Mouse (Mus musculus) stomach, embryonic 15.5 days (tissue): Measurements from ENCODE around the gene Adora1. TPM values are rescaled to one million over a fixed set of nuclear protein-coding genes. Genes with fewer than 3 reads are reported as not detected.

Experiments used
- ATAC-seq: fragments of 200-750 bp; cut with Nextera tagmentation; 2 replicates; pipeline ENCODE4 v1.8.0; 2017; ENCODE audit warnings: low read depth, moderate number of reproducible peaks, moderate TSS enrichment; ENCODE audit not compliant: insufficient read depth, low FRiP score
- H3K27ac ChIP-seq: fragments of 300-500 bp; sonication (generic); 2 replicates; pipeline ENCODE4 v1.5.1; 2015; ENCODE audit warnings: mild to moderate bottlenecking, inconsistent platforms
- H3K27me3 ChIP-seq: fragments of 300-500 bp; sonication (generic); replicated peaks from 2 replicates; pipeline ENCODE4 v1.6.1; 2015; ENCODE audit warnings: inconsistent platforms
- H3K36me3 ChIP-seq: fragments of 300-500 bp; sonication (generic); 2 replicates; pipeline ENCODE4 v1.6.1; 2015; ENCODE audit warnings: inconsistent platforms
- H3K4me1 ChIP-seq: fragments of 300-500 bp; sonication (generic); 2 replicates; pipeline ENCODE4 v1.6.1; 2015; ENCODE audit warnings: inconsistent platforms
- H3K4me2 ChIP-seq: fragments of 300-500 bp; sonication (generic); 2 replicates; pipeline ENCODE4 v1.6.1; 2015; ENCODE audit warnings: mild to moderate bottlenecking, inconsistent platforms
- H3K4me3 ChIP-seq: fragments of 300-500 bp; sonication (generic); replicated peaks from 2 replicates; pipeline ENCODE4 v1.5.1; 2015; ENCODE audit warnings: inconsistent platforms
- H3K9ac ChIP-seq: fragments of 300-500 bp; sonication (generic); 2 replicates; pipeline ENCODE4 v1.6.1; 2015; ENCODE audit warnings: inconsistent platforms
- H3K9me3 ChIP-seq: fragments of 300-500 bp; sonication (generic); 2 replicates; pipeline ENCODE4 v1.6.1; 2016; ENCODE audit warnings: inconsistent platforms
- WGBS: fragments of 180-500 bp; shearing (Covaris S2); methylation state at CpG from one replicate; pipeline ENCODE4 v1.1.7; 2015; 5-methylcytosine and 5-hydroxymethylcytosine counted together
- polyA plus RNA-seq: library from polyadenylated mRNA; unstranded; fragments of >200 nt; fragmentation: Nextera tagmentation; extraction: Ambion mirVana; gene quantifications from 2 replicates; pipeline ENCODE4 v1.2.1, GENCODE M21; 2015

Adora1 gene
- polyA plus RNA-seq, 1 experiment from 2014 or later: 11.8 TPM

- H3K9me3 ChIP-seq: no peaks in the 10 kb centered on the region
- no peak overlapping the region for H3K4me3 ChIP-seq
- H3K36me3 ChIP-seq: no peaks in the 10 kb centered on the region
- H3K27ac ChIP-seq: no peak overlapping the region
- H3K4me2 ChIP-seq: no peak overlapping the region
- no peaks in the 10 kb centered on the region for H3K27me3 ChIP-seq
- no peak for ATAC-seq
- H3K9ac ChIP-seq: no peak overlapping the region
- WGBS: 81% methylated on average over 5 of the region's 5 CpGs
- H3K4me1 ChIP-seq: no peaks in the 10 kb centered on the region
Observed at GRCm38 (mm10) chr1:134188217-134188616, 47.0 kb downstream of the Adora1 start.

- H3K9ac ChIP-seq: no peak overlapping the region
- ATAC-seq: no peak
- H3K27ac ChIP-seq: no peak overlapping the region
- H3K4me3 ChIP-seq: no peak overlapping the region
- no peaks in the 10 kb centered on the region for H3K9me3 ChIP-seq
- no peaks in the 10 kb centered on the region for H3K36me3 ChIP-seq
- no peak overlapping the region for H3K4me2 ChIP-seq
- no peaks in the 10 kb centered on the region for H3K27me3 ChIP-seq
- WGBS: 78% methylated on average over 4 of the region's 4 CpGs
- no peaks in the 10 kb centered on the region for H3K4me1 ChIP-seq
Observed at GRCm38 (mm10) chr1:134184089-134184488, 51.1 kb downstream of the Adora1 start.

- Histone ChIP-seq H3K9ac (no peak within 1 kb of the TSS), H3K36me3 (no peaks in the 10 kb centered on the region), H3K4me3 (no peak within 1 kb of the TSS), H3K27ac (no peak within 1 kb of the TSS), H3K4me1 (no peaks in the 10 kb centered on the region), H3K27me3 (no peaks in the 10 kb centered on the region), H3K9me3 (no peaks in the 10 kb centered on the region), H3K4me2 (no peak within 1 kb of the TSS)
- WGBS: 63% methylated on average over 4 of the region's 4 CpGs
- no peak for ATAC-seq
Observed at GRCm38 (mm10) chr1:134182025-134182424, 53.2 kb downstream of the Adora1 start, which contains the start of gene Chil1. Gene Chil1, plus strand, starts transcription at chr1:134182176.

GRCm38 (mm10) chr1:134177976-134178375 lies 57.3 kb downstream of the Adora1 start:
- ATAC-seq: no peak
- Histone ChIP-seq H3K27me3 (no peaks in the 10 kb centered on the region), H3K9me3 (no peaks in the 10 kb centered on the region), H3K27ac (no peak overlapping the region), H3K9ac (no peak overlapping the region), H3K4me2 (no peak overlapping the region), H3K36me3 (no peaks in the 10 kb centered on the region), H3K4me1 (no peaks in the 10 kb centered on the region), H3K4me3 (no peak overlapping the region)
- 85% methylated on average over 5 of the region's 5 CpGs for WGBS

GRCm38 (mm10) chr1:134173081-134173480 lies 62.1 kb downstream of the Adora1 start:
- no peaks in the 10 kb centered on the region for H3K9me3 ChIP-seq
- no peaks in the 10 kb centered on the region for H3K36me3 ChIP-seq
- H3K27me3 ChIP-seq: no peaks in the 10 kb centered on the region
- H3K4me2 ChIP-seq: no peak overlapping the region
- no peak overlapping the region for H3K27ac ChIP-seq
- no peaks in the 10 kb centered on the region for H3K4me1 ChIP-seq
- ATAC-seq: no peak; the same call in 1 of the 2 replicates
- no peak overlapping the region for H3K9ac ChIP-seq
- H3K4me3 ChIP-seq: no peak overlapping the region
- WGBS: 55% methylated on average over 7 of the region's 7 CpGs

GRCm38 (mm10) chr1:134168985-134169697 lies 66.1 kb downstream of the Adora1 start:
- H3K27ac ChIP-seq: no peak overlapping the region
- H3K4me3 ChIP-seq: no peak overlapping the region
- WGBS: 85% methylated on average over 8 of the region's 8 CpGs
- no peak overlapping the region for H3K4me2 ChIP-seq
- no peaks in the 10 kb centered on the region for H3K27me3 ChIP-seq
- H3K9me3 ChIP-seq: no peaks in the 10 kb centered on the region
- H3K9ac ChIP-seq: no peak overlapping the region
- no peaks in the 10 kb centered on the region for H3K36me3 ChIP-seq
- H3K4me1 ChIP-seq: no peaks in the 10 kb centered on the region
- ATAC-seq: no peak

GRCm38 (mm10) chr1:134168567-134168966 lies 66.7 kb downstream of the Adora1 start:
- WGBS: 67% methylated on average over 3 of the region's 3 CpGs
- Histone ChIP-seq H3K27ac (no peak overlapping the region), H3K9me3 (no peaks in the 10 kb centered on the region), H3K9ac (no peak overlapping the region), H3K4me1 (no peaks in the 10 kb centered on the region), H3K4me2 (no peak overlapping the region), H3K4me3 (no peak overlapping the region), H3K36me3 (no peaks in the 10 kb centered on the region), H3K27me3 (no peaks in the 10 kb centered on the region)
- ATAC-seq: no peak

- ATAC-seq: no peak
- WGBS: 62% methylated on average over 14 of the region's 14 CpGs
- Histone ChIP-seq H3K9me3 (no peaks in the 10 kb centered on the region), H3K27ac (no peak overlapping the region), H3K36me3 (no peaks in the 10 kb centered on the region), H3K4me3 (no peak overlapping the region), H3K9ac (no peak overlapping the region), H3K4me2 (no peak overlapping the region), H3K4me1 (no peaks in the 10 kb centered on the region), H3K27me3 (no peaks in the 10 kb centered on the region)
Observed at GRCm38 (mm10) chr1:134167416-134168305, 67.6 kb downstream of the Adora1 start.

- Histone ChIP-seq H3K27me3 (no peaks in the 10 kb centered on the region), H3K4me3 (no peak overlapping the region), H3K4me2 (no peak overlapping the region), H3K9ac (no peak overlapping the region), H3K4me1 (no peaks in the 10 kb centered on the region), H3K27ac (no peak overlapping the region), H3K9me3 (no peaks in the 10 kb centered on the region), H3K36me3 (no peaks in the 10 kb centered on the region)
- no peak for ATAC-seq
- 88% methylated on average over 3 of the region's 3 CpGs for WGBS
Observed at GRCm38 (mm10) chr1:134166547-134166946, 68.7 kb downstream of the Adora1 start.

GRCm38 (mm10) chr1:134164454-134164853 lies 70.8 kb downstream of the Adora1 start:
- WGBS: 56% methylated on average over 4 of the region's 4 CpGs
- no peak overlapping the region for H3K4me3 ChIP-seq
- no peak overlapping the region for H3K4me2 ChIP-seq
- no peaks in the 10 kb centered on the region for H3K9me3 ChIP-seq
- ATAC-seq: no peak
- H3K9ac ChIP-seq: no peak overlapping the region
- H3K27me3 ChIP-seq: no peaks in the 10 kb centered on the region
- no peaks in the 10 kb centered on the region for H3K36me3 ChIP-seq
- H3K27ac ChIP-seq: no peak overlapping the region
- H3K4me1 ChIP-seq: no peaks in the 10 kb centered on the region

- Histone ChIP-seq H3K9ac (no peak overlapping the region), H3K9me3 (no peaks in the 10 kb centered on the region), H3K27me3 (no peaks in the 10 kb centered on the region), H3K4me3 (no peak overlapping the region), H3K27ac (no peak overlapping the region), H3K36me3 (no peaks in the 10 kb centered on the region), H3K4me2 (no peak overlapping the region), H3K4me1 (no peaks in the 10 kb centered on the region)
- no peak for ATAC-seq
- WGBS: 85% methylated on average over 7 of the region's 7 CpGs
Observed at GRCm38 (mm10) chr1:134163476-134163875, 71.8 kb downstream of the Adora1 start.

GRCm38 (mm10) chr1:134162510-134163225 lies 72.6 kb downstream of the Adora1 start:
- no peak overlapping the region for H3K27ac ChIP-seq
- H3K9ac ChIP-seq: no peak overlapping the region
- 68% methylated on average over 6 of the region's 6 CpGs for WGBS
- no peaks in the 10 kb centered on the region for H3K27me3 ChIP-seq
- no peaks in the 10 kb centered on the region for H3K36me3 ChIP-seq
- no peak overlapping the region for H3K4me2 ChIP-seq
- no peaks in the 10 kb centered on the region for H3K9me3 ChIP-seq
- H3K4me3 ChIP-seq: no peak overlapping the region
- H3K4me1 ChIP-seq: no peaks in the 10 kb centered on the region
- no peak for ATAC-seq
